Mouse (Mus musculus): ENCODE data around the gene Aaed1. TPM values are rescaled to one million over a fixed set of nuclear protein-coding genes. Genes with fewer than 3 reads are reported as not detected.
A peak's percentile ranks its signal among the peaks of the same experiment; 100 is the strongest.

Aaed1 gene
- 68.4 and 71.4 TPM in 2 replicates for polyA plus RNA-seq (2014; fragmentation: Nextera tagmentation; extraction: Ambion mirVana)

GRCm38 (mm10) chr13:64312024-64312915 is at the start of gene Aaed1:
TSS of gene Aaed1 (minus strand) at chr13:64312710.
- H3K4me3 ChIP-seq (ENCODE audit: low read depth, low read length): peak within 1 kb of the TSS; percentile 76
- no peaks in the 10 kb centered on the region for H3K9me3 ChIP-seq (replicated peaks; ENCODE audit: control insufficient read depth, low read length)
- 0 out of 2 replicates have a peak, but pooled peaks cover 6% of the 10 kb centered on the region for H3K36me3 ChIP-seq (ENCODE audit: control insufficient read depth, insufficient read depth, low read length)
- H3K27ac ChIP-seq (ENCODE audit: low read depth, low read length): peak within 1 kb of the TSS; percentile 98
- H3K9ac ChIP-seq (ENCODE audit: low read depth, low read length): peak within 1 kb of the TSS; percentile 90
- under 1% methylated on average over 62 of the region's 74 CpGs for WGBS (ENCODE audit: insufficient replicate concordance)
- peak; percentile 93 for ATAC-seq (replicated peaks; ENCODE audit: insufficient number of reproducible peaks, low FRiP score, low TSS enrichment)
- peak within 1 kb of the TSS; percentile 62 for H3K4me2 ChIP-seq
- no peaks in the 10 kb centered on the region for H3K27me3 ChIP-seq (ENCODE audit: control insufficient read depth, insufficient read depth, low read length)
- peaks cover 16% of the 10 kb centered on the region for H3K4me1 ChIP-seq (ENCODE audit: control insufficient read depth, insufficient read depth, low read length)

- 87% methylated on average over 6 of the region's 6 CpGs for WGBS (ENCODE audit: insufficient replicate concordance)
- no peak for ATAC-seq (replicated peaks; ENCODE audit: insufficient number of reproducible peaks, low FRiP score, low TSS enrichment)
- H3K27ac ChIP-seq (ENCODE audit: low read depth, low read length): no peak overlapping the region
- no peaks in the 10 kb centered on the region for H3K9me3 ChIP-seq (replicated peaks; ENCODE audit: control insufficient read depth, low read length)
- no peak overlapping the region for H3K4me2 ChIP-seq
- peaks cover 12% of the 10 kb centered on the region for H3K36me3 ChIP-seq (ENCODE audit: control insufficient read depth, insufficient read depth, low read length)
- H3K4me1 ChIP-seq (ENCODE audit: control insufficient read depth, insufficient read depth, low read length): no peaks in the 10 kb centered on the region
- no peak overlapping the region for H3K4me3 ChIP-seq (ENCODE audit: low read depth, low read length)
- H3K9ac ChIP-seq (ENCODE audit: low read depth, low read length): no peak overlapping the region
- no peaks in the 10 kb centered on the region for H3K27me3 ChIP-seq (ENCODE audit: control insufficient read depth, insufficient read depth, low read length)
Measured at GRCm38 (mm10) chr13:64362139-64362538, 49.6 kb upstream of the Aaed1 start.

DNA sequence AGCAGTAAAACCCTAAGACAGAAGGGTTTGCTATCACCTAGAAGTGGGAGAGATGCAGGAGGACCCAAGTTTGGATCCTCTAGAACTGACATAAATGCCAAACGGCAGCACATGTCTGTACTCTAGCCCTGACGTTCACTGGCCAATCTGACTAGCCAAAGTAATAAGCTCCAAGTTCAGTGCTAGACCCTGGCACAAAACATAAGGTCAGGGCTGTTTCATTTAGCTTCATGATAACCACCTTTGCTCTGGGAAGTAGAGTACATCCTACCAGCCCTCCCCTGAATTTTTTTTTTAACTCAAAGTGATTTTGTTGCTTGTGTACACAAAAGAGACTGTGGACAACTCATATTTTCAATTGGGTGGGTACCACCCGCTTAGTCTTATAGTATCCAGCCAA is 48.5 kb upstream of the Aaed1 start:
- no peaks in the 10 kb centered on the region for H3K4me1 ChIP-seq (ENCODE audit: control insufficient read depth, insufficient read depth, low read length)
- peaks cover 4% of the 10 kb centered on the region; the same call in 1 of the 2 replicates for H3K36me3 ChIP-seq (ENCODE audit: control insufficient read depth, insufficient read depth, low read length)
- no peaks in the 10 kb centered on the region for H3K27me3 ChIP-seq (ENCODE audit: control insufficient read depth, insufficient read depth, low read length)
- H3K9ac ChIP-seq (ENCODE audit: low read depth, low read length): no peak overlapping the region
- ATAC-seq (replicated peaks; ENCODE audit: insufficient number of reproducible peaks, low FRiP score, low TSS enrichment): no peak
- H3K9me3 ChIP-seq (replicated peaks; ENCODE audit: control insufficient read depth, low read length): no peaks in the 10 kb centered on the region
- no peak overlapping the region for H3K27ac ChIP-seq (ENCODE audit: low read depth, low read length)
- WGBS (ENCODE audit: insufficient replicate concordance): 86% methylated on average over 3 of the region's 3 CpGs
- no peak overlapping the region for H3K4me3 ChIP-seq (ENCODE audit: low read depth, low read length)
- H3K4me2 ChIP-seq: no peak overlapping the region

GRCm38 (mm10) chr13:64359702-64360101 is 47.2 kb upstream of the Aaed1 start:
- no peak for ATAC-seq (replicated peaks; ENCODE audit: insufficient number of reproducible peaks, low FRiP score, low TSS enrichment)
- Histone ChIP-seq H3K4me3 (ENCODE audit: low read depth, low read length) (no peak overlapping the region), H3K9me3 (replicated peaks; ENCODE audit: control insufficient read depth, low read length) (no peaks in the 10 kb centered on the region), H3K4me1 (ENCODE audit: control insufficient read depth, insufficient read depth, low read length) (no peaks in the 10 kb centered on the region), H3K9ac (ENCODE audit: low read depth, low read length) (no peak overlapping the region), H3K27ac (ENCODE audit: low read depth, low read length) (no peak overlapping the region), H3K36me3 (ENCODE audit: control insufficient read depth, insufficient read depth, low read length) (peaks cover 4% of the 10 kb centered on the region; the same call in 1 of the 2 replicates), H3K27me3 (ENCODE audit: control insufficient read depth, insufficient read depth, low read length) (no peaks in the 10 kb centered on the region), H3K4me2 (no peak overlapping the region)
- 88% methylated on average over 3 of the region's 3 CpGs for WGBS (ENCODE audit: insufficient replicate concordance)

DNA sequence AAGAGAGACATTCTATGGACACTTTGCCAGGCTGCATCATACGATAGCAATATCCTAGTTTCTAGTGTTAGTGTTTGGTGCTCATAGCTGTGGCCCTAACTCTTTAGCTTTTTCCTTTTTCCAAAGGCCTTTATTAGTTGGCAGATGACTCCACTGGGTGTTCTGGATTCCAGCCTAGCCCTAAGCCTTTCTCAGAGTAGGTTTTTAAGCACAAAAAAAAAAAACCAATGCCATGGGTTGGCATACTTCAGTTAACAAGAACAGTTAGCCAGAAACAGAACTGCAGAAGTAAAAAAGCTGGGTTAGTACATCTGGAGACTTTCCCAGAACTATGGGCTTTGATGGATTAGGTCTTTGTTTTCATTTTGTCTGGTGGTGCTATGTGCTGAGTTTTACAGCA is 46.0 kb upstream of the Aaed1 start:
- Histone ChIP-seq H3K36me3 (ENCODE audit: control insufficient read depth, insufficient read depth, low read length) (peaks cover 2% of the 10 kb centered on the region; the same call in 1 of the 2 replicates), H3K9me3 (replicated peaks; ENCODE audit: control insufficient read depth, low read length) (no peaks in the 10 kb centered on the region), H3K4me3 (ENCODE audit: low read depth, low read length) (no peak overlapping the region), H3K4me1 (ENCODE audit: control insufficient read depth, insufficient read depth, low read length) (no peaks in the 10 kb centered on the region), H3K4me2 (no peak overlapping the region), H3K27me3 (ENCODE audit: control insufficient read depth, insufficient read depth, low read length) (no peaks in the 10 kb centered on the region), H3K27ac (ENCODE audit: low read depth, low read length) (no peak overlapping the region), H3K9ac (ENCODE audit: low read depth, low read length) (no peak overlapping the region)
- ATAC-seq (replicated peaks; ENCODE audit: insufficient number of reproducible peaks, low FRiP score, low TSS enrichment): no peak
- WGBS (ENCODE audit: insufficient replicate concordance): 90% methylated on average over 1 of the region's 1 CpGs

DNA sequence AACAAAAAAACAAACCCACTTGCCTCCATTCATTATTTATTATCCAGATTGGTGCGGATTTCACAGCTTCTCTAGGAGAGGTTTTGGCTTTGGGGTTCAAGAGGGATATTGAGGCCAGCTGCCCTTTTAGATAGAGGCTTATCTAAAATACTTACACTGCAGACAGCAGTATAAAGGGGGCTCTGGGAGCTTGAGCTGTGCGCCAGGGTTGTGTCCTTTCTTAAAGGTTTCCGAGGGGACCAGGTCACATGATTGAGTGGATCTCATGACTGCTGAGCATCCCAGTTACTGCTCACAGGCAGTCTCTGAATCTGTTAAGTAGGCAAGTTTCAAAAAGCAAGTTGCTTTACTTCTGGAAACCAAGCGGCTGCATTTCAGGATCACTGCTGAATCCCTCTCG is 44.9 kb upstream of the Aaed1 start:
- no peak overlapping the region for H3K4me3 ChIP-seq (ENCODE audit: low read depth, low read length)
- ATAC-seq (replicated peaks; ENCODE audit: insufficient number of reproducible peaks, low FRiP score, low TSS enrichment): no peak
- H3K27me3 ChIP-seq (ENCODE audit: control insufficient read depth, insufficient read depth, low read length): no peaks in the 10 kb centered on the region
- H3K4me1 ChIP-seq (ENCODE audit: control insufficient read depth, insufficient read depth, low read length): no peaks in the 10 kb centered on the region
- WGBS (ENCODE audit: insufficient replicate concordance): 55% methylated on average over 5 of the region's 5 CpGs
- no peaks in the 10 kb centered on the region for H3K9me3 ChIP-seq (replicated peaks; ENCODE audit: control insufficient read depth, low read length)
- H3K4me2 ChIP-seq: no peak overlapping the region
- H3K9ac ChIP-seq (ENCODE audit: low read depth, low read length): no peak overlapping the region
- H3K27ac ChIP-seq (ENCODE audit: low read depth, low read length): no peak overlapping the region
- no peaks in the 10 kb centered on the region for H3K36me3 ChIP-seq (ENCODE audit: control insufficient read depth, insufficient read depth, low read length)

DNA sequence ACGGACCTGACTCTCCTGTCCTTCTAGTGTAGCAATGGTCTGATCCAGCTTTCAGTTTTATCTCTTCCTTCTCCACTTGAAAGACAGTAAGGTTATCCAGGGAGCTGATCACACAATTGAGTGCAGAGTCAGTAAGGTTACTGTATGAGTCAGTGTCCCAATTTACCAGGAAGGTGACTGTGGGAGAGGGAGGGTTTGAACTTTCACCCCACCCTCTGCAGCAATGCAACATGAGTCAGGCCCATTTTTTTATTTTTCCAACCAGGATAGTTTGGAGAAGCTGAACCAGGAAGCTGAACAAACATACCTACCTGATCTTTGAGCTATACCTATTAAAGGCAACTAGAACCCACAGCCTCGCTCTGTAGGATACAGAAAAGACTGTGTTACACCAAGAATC is 37.0 kb upstream of the Aaed1 start:
- Histone ChIP-seq H3K4me3 (ENCODE audit: low read depth, low read length) (no peak overlapping the region), H3K27me3 (ENCODE audit: control insufficient read depth, insufficient read depth, low read length) (no peaks in the 10 kb centered on the region), H3K27ac (ENCODE audit: low read depth, low read length) (no peak overlapping the region), H3K4me2 (no peak overlapping the region), H3K9me3 (replicated peaks; ENCODE audit: control insufficient read depth, low read length) (no peaks in the 10 kb centered on the region), H3K9ac (ENCODE audit: low read depth, low read length) (no peak overlapping the region), H3K4me1 (ENCODE audit: control insufficient read depth, insufficient read depth, low read length) (no peaks in the 10 kb centered on the region), H3K36me3 (ENCODE audit: control insufficient read depth, insufficient read depth, low read length) (no peaks in the 10 kb centered on the region)
- ATAC-seq (replicated peaks; ENCODE audit: insufficient number of reproducible peaks, low FRiP score, low TSS enrichment): no peak
- 80% methylated on average over 2 of the region's 2 CpGs for WGBS (ENCODE audit: insufficient replicate concordance)

DNA sequence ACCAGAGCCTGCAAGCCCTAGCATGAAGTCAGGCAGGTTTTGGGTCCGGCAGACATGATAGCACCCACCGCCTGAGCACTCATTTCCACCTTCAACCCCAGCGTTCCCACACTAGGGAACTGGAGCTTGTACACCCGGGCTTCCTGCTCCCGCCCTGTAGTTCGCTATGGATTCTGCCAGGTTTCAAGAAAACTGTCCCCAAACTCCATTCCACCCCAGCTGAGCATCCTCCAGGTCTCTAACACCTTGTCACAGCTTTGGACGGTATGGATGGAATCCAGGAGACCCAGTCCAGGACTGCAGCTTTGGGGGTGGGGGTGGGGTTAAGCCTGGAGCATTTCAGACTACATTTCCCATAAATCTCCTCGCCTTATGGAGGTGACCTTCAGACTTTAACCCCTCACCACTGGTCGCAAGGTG is 31.6 kb upstream of the Aaed1 start:
- H3K4me1 ChIP-seq (ENCODE audit: control insufficient read depth, insufficient read depth, low read length): 0 out of 2 replicates have a peak, but pooled peaks cover 4% of the 10 kb centered on the region
- peak overlapping the region; percentile 55 for H3K4me3 ChIP-seq (ENCODE audit: low read depth, low read length)
- peak; percentile 76 for ATAC-seq (replicated peaks; ENCODE audit: insufficient number of reproducible peaks, low FRiP score, low TSS enrichment)
- WGBS (ENCODE audit: insufficient replicate concordance): 1% methylated on average over 9 of the region's 9 CpGs
- H3K27ac ChIP-seq (ENCODE audit: low read depth, low read length): peak overlapping the region; percentile 38; the same call in 1 of the 2 replicates
- H3K36me3 ChIP-seq (ENCODE audit: control insufficient read depth, insufficient read depth, low read length): no peaks in the 10 kb centered on the region
- H3K27me3 ChIP-seq (ENCODE audit: control insufficient read depth, insufficient read depth, low read length): no peaks in the 10 kb centered on the region
- H3K4me2 ChIP-seq: peak overlapping the region; percentile 89
- H3K9me3 ChIP-seq (replicated peaks; ENCODE audit: control insufficient read depth, low read length): no peaks in the 10 kb centered on the region
- H3K9ac ChIP-seq (ENCODE audit: low read depth, low read length): peak overlapping the region; percentile 77
